Mouse (Mus musculus) lung, adult 18-20 months (tissue): Measurements from ENCODE around the gene Tsfm.
"Not testable (repeated sequence)": the region's sequence is repeated elsewhere in the genome, so short reads cannot be mapped to it uniquely, and the experiment has no call there.

ENCODE experiments used
- DNase-seq, 2 experiments: peaks; one replicate each; pipeline ENCODE4 v3.0.0; 2022; ENCODE audit warnings: mixed read lengths in 2 of 2

Tsfm gene

GRCm38 (mm10) chr10:127063239-127063872 is 32.7 kb upstream of the Tsfm start, which contains the start of gene Cdk4:
Cdk4 (plus strand) TSS chr10:127063534.
- peak; percentile 98 for DNase-seq

DNA sequence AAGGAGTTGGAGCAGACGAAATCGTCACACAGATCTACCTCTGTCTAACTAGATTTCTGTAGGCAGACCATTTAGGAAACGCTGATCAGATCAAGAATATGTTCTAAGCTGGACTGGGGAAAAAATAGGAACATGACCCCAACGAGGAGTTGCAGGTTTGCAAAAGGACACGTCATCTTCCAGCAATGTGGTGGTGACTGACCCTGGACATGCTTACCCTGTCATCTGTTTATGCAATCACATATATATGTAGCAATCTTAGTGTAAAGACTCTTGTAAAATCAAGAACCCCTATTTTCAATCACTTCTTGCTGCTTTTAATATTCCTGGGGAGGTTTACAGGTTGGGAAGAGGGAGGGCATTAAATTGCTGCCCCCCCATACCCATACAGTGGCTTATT is 31.9 kb upstream of the Tsfm start:
- no peak for DNase-seq

DNA sequence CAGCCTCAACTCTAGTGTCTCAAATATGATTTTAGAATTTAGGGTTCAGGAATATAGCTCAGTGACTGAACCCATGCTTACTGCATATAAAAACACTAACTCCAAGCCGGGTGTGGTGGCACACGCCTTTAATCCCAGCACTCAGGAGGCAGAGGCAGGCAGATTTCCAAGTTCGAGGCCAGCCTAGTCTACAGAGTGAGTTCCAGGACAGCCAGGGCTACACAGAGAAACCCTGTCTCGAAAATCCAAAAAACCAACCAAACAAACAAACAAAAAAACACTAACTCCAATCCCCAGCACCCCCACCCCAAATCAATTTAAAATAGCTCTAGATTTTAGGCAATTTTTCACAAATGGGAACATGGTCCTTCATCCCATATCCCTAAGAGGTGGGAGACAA is 31.5 kb upstream of the Tsfm start:
- not testable (repeated sequence) for DNase-seq

GRCm38 (mm10) chr10:127061513-127061912 is 30.9 kb upstream of the Tsfm start:
- DNase-seq: no peak

DNA sequence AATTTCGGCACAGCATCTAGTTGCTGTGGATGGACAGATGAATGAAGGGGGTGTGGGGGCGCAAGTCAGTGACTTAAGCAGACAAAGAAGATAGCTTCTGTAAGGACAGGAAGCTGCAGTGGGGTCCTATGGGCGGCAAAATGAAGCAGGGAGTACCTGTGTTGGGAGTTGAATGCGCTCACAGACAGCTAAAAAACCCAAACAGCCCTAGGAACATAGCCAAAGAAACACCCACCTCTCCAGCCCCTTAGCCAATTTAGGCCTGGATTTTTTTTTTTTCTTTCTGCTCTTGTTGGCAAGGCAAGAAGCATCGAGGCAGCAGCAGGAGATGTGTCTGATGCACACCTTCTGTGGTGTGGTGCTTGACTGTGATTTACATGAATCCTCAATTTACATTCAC is 30.4 kb upstream of the Tsfm start:
- DNase-seq: no peak

- peak; percentile 90 to 91 for DNase-seq
Measured at GRCm38 (mm10) chr10:127059968-127060916, 29.6 kb upstream of the Tsfm start, which contains the start of gene March9. March9 (minus strand) TSS chr10:127060184.

GRCm38 (mm10) chr10:127059174-127059967 is 28.7 kb upstream of the Tsfm start:
- DNase-seq: no peak

DNA sequence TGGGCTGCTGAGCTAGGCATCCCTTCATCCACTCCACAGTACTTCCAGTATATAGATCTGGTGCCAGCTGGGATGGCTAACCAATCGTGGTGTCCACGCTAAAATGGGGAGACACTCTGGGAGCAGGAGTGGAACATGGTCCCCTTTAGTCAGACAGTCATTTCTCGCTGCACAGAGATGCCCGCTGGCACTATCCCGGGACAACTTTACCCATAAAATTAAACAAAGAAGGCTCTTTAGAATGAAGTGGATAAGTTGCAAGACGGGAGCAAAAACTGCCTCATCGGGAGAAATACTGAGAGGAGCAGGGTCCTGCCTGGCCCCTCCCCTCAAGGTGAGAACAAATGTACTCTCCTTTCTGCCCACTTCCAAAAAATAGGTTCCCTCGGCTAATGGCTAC is 28.1 kb upstream of the Tsfm start:
- DNase-seq: no peak

- DNase-seq: peak; percentile 63 to 78
Measured at GRCm38 (mm10) chr10:127058161-127058560, 27.5 kb upstream of the Tsfm start.

DNA sequence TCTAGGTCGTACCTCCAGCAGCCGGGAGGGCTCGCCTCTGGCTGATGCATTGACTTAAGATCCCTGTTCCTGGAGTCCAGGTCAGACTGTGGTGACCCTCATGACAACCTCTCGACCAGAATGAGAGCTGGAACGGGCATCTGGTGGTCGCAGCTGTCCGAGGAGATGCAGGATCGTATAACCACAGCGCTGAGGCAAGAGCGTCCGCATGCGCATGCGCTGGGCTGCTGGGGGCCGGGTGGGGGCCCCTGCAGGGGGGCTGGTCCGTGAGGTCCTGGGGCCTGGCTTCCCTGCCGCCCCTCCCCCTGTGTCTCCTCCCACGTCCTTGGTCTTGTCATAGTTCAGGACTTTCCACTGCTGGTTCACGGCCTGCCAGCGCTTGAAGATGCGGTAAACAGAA is 25.9 kb upstream of the Tsfm start:
- no peak for DNase-seq

DNA sequence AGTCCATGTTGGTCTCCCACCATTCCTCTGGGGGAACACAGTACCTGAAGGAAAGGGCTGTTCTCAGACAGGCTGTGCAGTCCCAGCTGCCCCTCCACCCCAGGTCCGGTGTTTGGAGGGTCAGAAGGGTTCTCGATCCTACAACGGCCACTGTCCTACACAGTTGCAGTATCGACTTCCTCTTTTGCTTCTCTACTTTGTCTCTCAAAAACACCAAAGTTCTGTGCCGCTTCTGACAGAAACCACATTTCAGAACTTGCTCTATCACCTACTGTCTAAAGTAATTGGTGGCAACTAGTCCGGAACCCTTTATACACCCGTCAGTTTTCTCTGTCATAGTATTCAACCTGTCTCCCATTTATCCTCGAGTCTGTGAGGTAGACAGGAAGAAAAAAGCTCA is 24.8 kb upstream of the Tsfm start:
- DNase-seq: no peak

DNA sequence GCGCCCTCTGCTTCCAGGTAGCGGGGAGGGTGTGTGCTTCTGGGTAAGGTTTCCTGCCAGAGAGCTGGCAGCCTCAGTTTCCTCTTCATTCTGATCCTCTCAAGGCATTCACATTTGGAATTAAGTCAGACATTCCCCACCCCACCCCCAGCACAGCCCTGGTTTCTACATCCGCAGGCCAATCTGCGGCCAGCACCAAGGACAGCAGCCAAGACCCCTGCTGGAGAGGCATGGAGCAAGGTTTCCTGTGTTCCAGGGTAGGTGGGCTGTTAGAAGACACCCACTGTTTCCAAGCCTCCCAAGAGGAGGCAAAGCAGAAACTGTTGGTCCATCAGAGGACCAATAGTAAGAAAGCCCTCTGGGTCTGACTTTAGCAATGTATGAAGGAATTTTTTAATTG is 24.0 kb upstream of the Tsfm start:
- no peak for DNase-seq

DNA sequence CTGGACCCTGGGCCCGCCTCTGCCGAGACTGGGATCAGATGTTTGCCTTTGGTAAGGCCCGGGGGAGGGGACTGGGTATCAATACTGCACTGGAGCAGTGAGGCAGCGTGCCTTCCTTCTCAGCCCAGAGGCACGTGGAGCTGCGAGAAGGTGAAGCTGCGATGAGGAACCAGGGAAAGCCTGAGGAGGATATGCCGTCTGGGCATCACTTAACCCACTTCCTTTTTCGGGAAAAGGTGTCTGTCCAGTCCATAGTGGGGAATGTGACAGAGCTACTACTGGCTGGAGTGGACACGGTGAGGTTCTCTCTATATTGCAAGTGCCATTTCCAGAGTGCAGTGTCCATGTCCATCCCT is 19.5 kb upstream of the Tsfm start:
- DNase-seq: no peak

GRCm38 (mm10) chr10:127049395-127050118 is 18.9 kb upstream of the Tsfm start:
- DNase-seq: no peak

- DNase-seq: no peak
Measured at GRCm38 (mm10) chr10:127048608-127049394, 18.2 kb upstream of the Tsfm start.

DNA sequence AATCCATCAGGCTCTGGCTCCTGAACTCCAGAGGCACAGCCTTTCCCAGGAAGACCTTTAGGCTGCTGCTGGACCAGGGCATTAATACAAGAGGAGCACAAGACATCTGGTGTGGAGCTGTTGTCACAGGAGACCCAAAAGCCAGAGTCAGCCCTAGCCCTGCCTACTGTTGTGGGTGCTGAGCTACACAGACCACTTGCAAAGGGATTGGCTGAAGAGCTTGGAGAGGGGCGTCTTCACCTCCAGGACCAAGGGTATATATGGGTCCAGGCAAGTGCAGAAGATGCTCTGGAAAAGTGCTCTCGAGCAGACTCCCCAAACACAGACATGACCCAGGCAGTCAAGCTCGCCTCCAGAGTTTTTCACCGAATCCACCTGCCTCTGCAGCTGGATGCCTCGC is 17.3 kb upstream of the Tsfm start, which contains the start of gene Cyp27b1:
TSS of gene Cyp27b1 (plus strand) at position 297 of the 400 bp plus-strand sequence.
- DNase-seq: no peak

DNA sequence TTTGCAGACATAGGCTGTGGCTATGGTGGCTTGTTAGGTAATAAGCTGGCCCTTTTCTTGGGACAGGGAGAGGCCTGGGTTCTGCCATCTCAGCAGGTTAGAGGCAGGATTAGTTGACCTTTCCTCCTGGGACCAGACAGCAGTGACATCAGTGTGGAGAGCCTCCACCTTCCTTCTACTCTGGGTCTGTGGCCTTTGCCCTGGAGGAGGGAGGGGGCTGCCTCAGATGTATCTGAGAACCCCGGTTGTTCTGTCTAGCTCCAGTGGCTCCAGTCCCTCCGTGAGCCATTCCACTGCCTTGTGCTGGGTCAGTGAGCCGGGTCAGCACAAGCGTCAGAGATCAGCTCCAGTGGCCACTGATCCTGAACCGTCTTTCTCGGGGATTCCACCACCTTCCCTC is 12.5 kb upstream of the Tsfm start:
- DNase-seq: no peak

GRCm38 (mm10) chr10:127042468-127043115 is 12.0 kb upstream of the Tsfm start:
- no peak for DNase-seq

GRCm38 (mm10) chr10:127041774-127042338 is 11.2 kb upstream of the Tsfm start:
- peak; percentile 82 for DNase-seq

GRCm38 (mm10) chr10:127041274-127041766 is 10.7 kb upstream of the Tsfm start, which contains the start of the genes Mettl1 and Eef1akmt3:
Mettl1 (plus strand) TSS chr10:127041414.
Eef1akmt3 (minus strand) TSS chr10:127041513.
- peak in 1 of 2 experiments; percentile 41 for DNase-seq
